Mouse (Mus musculus) embryonic facial prominence, embryonic 13.5 days (tissue): ENCODE measurements around the gene Wnt9a. TPM values are rescaled to one million over a fixed set of nuclear protein-coding genes. Genes with fewer than 3 reads are reported as not detected.
"Not testable (repeated sequence)": the region's sequence is repeated elsewhere in the genome, so short reads cannot be mapped to it uniquely, and the experiment has no call there.

Experiments
- ATAC-seq: fragments of 200-750 bp; cut with Nextera tagmentation; 2 replicates; pipeline ENCODE4 v1.8.0; 2017; ENCODE audit warnings: low read depth; ENCODE audit not compliant: insufficient number of reproducible peaks, insufficient read depth, low FRiP score, low TSS enrichment
- H3K27ac ChIP-seq: fragments of 300-500 bp; sonication (generic); 2 replicates; pipeline ENCODE4 v1.5.1; 2015; ENCODE audit warnings: moderate library complexity, mild to moderate bottlenecking, inconsistent platforms
- H3K27me3 ChIP-seq: fragments of 300-500 bp; sonication (generic); 2 replicates; pipeline ENCODE4 v1.6.1; 2015; ENCODE audit warnings: mild to moderate bottlenecking, inconsistent platforms
- H3K36me3 ChIP-seq: fragments of 300-500 bp; sonication (generic); 2 replicates; pipeline ENCODE4 v1.6.1; 2015; ENCODE audit warnings: mild to moderate bottlenecking, inconsistent platforms
- H3K4me1 ChIP-seq: fragments of 300-500 bp; sonication (generic); 2 replicates; pipeline ENCODE4 v1.6.1; 2015; ENCODE audit warnings: inconsistent platforms
- H3K4me2 ChIP-seq: fragments of 300-500 bp; sonication (generic); 2 replicates; pipeline ENCODE4 v1.6.1; 2015; ENCODE audit warnings: moderate library complexity, mild to moderate bottlenecking, inconsistent platforms
- H3K4me3 ChIP-seq: fragments of 300-500 bp; sonication (generic); 2 replicates; pipeline ENCODE4 v1.5.1; 2015; ENCODE audit warnings: mild to moderate bottlenecking, inconsistent platforms
- H3K9ac ChIP-seq: fragments of 300-500 bp; sonication (generic); 2 replicates; pipeline ENCODE4 v1.6.1; 2015; ENCODE audit warnings: mild to moderate bottlenecking, inconsistent platforms
- H3K9me3 ChIP-seq: fragments of 300-500 bp; sonication (generic); 2 replicates; pipeline ENCODE4 v1.6.1; 2016; ENCODE audit warnings: inconsistent platforms
- WGBS: fragments of 180-500 bp; shearing (Covaris S2); methylation state at CpG from one replicate; pipeline ENCODE4 v1.1.7; 2015; ENCODE audit warnings: mixed read lengths; 5-methylcytosine and 5-hydroxymethylcytosine counted together
- polyA plus RNA-seq: library from polyadenylated mRNA; unstranded; fragments of >200 nt; fragmentation: Nextera tagmentation; extraction: Ambion mirVana; gene quantifications from 2 replicates; pipeline ENCODE4 v1.2.1, GENCODE M21; 2015

Gene Wnt9a
- polyA plus RNA-seq, 1 experiment from 2014 or later, result 6.9 TPM

DNA sequence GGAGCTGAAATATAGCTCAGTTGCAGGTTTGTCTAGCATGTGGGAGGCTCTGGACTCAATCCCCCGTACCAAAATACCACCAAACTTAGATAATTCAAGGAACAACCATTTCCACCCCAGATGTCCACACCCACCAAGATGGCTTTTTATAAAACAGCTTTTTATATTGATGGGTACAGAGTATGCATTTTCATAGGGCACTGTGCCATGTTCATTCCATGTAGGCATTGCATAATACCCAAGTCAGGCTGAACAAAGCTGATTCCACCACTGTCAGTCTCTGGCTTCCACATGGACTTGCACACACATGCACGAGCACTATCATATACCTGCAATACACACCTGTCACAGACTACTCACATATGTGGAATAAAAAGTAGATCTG is 32.0 kb downstream of the Wnt9a start:
- Histone ChIP-seq H3K9me3 (no peaks in the 10 kb centered on the region), H3K36me3 (no peaks in the 10 kb centered on the region), H3K27me3 (no peaks in the 10 kb centered on the region), H3K4me1 (peaks cover 8% of the 10 kb centered on the region), H3K4me3 (no peak overlapping the region), H3K27ac (no peak overlapping the region), H3K9ac (no peak overlapping the region), H3K4me2 (no peak overlapping the region)
- WGBS, result 91% methylated on average over 2 of the region's 2 CpGs
- no peak for ATAC-seq

DNA sequence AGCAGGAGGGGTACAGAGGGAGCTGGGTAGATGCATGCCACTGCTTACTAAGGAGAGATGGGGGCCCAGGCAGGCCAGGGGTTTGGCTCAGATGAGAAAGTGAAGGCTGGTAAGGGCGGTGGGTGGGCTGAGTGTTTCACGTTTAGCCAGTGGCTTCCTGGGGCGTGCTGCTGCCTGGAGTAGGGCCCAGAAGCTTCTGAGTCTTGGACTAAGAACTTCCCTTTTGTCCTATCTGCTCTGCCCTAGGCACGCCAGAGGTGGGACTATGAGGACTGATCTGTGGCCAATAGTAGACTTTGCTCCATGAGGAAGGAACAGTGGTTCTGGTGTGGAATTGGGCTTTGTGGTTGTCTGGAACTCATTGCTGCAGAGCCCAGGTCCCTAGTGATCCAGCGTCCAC is 36.2 kb downstream of the Wnt9a start:
- Histone ChIP-seq H3K9ac (no peak overlapping the region), H3K4me2 (no peak overlapping the region), H3K4me1 (peaks cover 11% of the 10 kb centered on the region), H3K27me3 (no peaks in the 10 kb centered on the region), H3K36me3 (no peaks in the 10 kb centered on the region), H3K4me3 (no peak overlapping the region), H3K27ac (no peak overlapping the region), H3K9me3 (no peaks in the 10 kb centered on the region)
- ATAC-seq, result no peak
- 62% methylated on average over 5 of the region's 5 CpGs for WGBS

DNA sequence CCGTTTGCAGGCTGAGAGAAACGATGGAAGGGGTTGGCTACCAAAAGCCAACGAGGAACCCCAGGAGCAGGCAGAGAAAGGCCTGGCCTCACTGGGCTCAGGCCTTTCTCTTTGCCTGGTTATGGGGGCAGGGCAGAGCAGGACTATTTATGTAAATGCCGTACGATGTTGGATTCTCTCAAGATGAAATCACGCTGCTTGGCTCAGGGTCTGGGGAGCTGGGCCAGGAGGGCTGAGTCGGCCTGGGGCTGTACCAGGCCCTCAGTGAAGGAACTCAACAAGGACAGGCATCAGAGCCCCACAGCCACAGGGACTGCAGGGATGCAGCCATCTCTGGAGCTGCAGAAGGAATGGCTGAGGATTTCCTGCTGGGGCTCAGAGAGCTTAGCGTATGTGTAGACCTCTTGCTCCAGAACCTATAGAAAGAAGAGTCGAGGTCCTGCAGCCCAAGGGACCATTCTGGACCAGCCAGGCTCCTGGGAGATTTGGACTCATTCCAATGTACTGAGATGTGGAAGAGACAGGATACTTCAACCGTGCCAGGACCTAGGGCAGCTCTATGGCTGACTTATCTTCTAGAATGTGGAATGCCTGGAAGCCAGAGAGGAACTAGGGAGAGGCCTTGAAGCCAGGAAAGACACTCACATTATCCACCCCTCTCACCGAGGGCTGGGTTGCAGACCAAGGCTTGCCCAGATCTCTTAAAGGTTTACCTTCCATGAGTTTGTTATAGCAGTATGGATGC is 39.6 kb downstream of the Wnt9a start:
- WGBS, result 76% methylated on average over 11 of the region's 11 CpGs
- ATAC-seq, result no peak
- H3K4me2 ChIP-seq, result no peak overlapping the region

DNA sequence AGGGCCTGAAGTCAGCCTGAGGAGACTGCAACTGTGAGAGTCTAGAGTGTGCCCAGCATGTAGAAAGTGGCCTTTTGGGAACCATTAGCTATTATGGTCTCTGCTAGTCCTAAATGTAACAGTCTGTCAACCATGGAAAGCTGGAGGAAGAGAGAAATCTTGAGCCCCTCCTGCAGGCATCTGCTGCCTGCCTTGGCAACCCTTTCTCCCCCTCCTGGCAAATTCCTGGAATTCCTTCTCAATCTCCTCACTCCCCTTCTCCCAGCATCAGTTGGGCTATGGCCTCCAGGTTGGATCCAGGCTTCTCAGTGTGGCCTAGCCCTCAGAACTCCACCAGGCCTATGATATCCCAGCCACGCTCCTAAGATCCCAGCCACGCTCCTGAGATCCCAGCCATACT is 43.6 kb downstream of the Wnt9a start:
- no peak for ATAC-seq
- Histone ChIP-seq H3K27me3 (no peaks in the 10 kb centered on the region), H3K9ac (no peak overlapping the region), H3K9me3 (no peaks in the 10 kb centered on the region), H3K4me2 (no peak overlapping the region), H3K4me3 (no peak overlapping the region), H3K36me3 (no peaks in the 10 kb centered on the region), H3K27ac (peak overlapping the region; percentile 41), H3K4me1 (peaks cover 31% of the 10 kb centered on the region)
- WGBS, result 74% methylated on average over 2 of the region's 2 CpGs

More for the DNA sequence above, 39.6 kb downstream of the Wnt9a start:
- Histone ChIP-seq H3K9ac (no peak overlapping the region), H3K36me3 (no peaks in the 10 kb centered on the region), H3K27me3 (no peaks in the 10 kb centered on the region), H3K4me1 (peaks cover 27% of the 10 kb centered on the region), H3K4me3 (no peak overlapping the region), H3K9me3 (no peaks in the 10 kb centered on the region), H3K27ac (no peak overlapping the region; the same call in 1 of the 2 replicates)

DNA sequence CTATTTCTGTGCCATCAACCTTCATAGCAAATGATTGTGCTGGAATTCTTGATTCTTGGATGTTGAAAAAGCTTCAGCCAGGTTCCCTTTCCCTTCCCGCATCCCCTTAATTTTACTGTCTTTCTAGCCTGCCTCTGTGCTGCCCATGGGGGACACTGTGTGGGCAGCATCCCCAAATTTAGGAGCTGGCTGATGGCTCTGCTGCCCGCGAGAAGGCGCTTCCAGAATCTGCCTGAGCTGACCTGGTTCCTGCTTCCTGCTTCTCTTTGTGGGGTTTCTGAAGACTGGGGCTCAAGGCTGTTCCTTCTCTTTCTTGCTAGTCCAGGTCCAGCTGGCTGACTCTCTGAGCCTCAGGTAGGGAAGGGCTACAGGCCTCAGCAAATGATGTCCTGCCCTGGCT is 48.1 kb downstream of the Wnt9a start:
- Histone ChIP-seq H3K9ac (no peak overlapping the region), H3K4me3 (no peak overlapping the region), H3K27me3 (no peaks in the 10 kb centered on the region), H3K9me3 (no peaks in the 10 kb centered on the region), H3K4me1 (peaks cover 15% of the 10 kb centered on the region), H3K27ac (no peak overlapping the region), H3K4me2 (no peak overlapping the region), H3K36me3 (no peaks in the 10 kb centered on the region)
- no peak for ATAC-seq
- WGBS, result 86% methylated on average over 4 of the region's 4 CpGs

DNA sequence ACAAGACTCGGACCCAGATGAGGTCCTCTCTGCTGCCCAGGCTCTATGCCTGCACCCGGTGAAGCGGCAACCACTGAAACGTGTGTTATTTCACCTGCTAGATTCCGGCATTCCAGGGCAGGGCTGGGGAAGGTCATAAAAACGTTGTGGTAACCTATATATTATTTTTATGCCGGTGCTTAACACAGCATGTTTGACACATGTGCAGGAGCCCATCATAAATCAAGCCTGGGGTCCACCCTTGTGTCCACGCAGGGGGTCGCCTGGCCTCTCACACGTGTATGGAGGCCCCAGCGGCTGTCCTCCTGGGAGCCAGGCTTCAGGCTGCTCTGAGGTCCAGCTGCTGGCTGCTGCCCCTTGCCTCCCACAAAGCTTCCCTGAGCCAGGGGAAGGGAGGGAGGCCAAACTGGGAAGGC is 50.2 kb downstream of the Wnt9a start:
- WGBS, result 71% methylated on average over 11 of the region's 11 CpGs
- ATAC-seq, result no peak
- H3K36me3 ChIP-seq, result no peaks in the 10 kb centered on the region

DNA sequence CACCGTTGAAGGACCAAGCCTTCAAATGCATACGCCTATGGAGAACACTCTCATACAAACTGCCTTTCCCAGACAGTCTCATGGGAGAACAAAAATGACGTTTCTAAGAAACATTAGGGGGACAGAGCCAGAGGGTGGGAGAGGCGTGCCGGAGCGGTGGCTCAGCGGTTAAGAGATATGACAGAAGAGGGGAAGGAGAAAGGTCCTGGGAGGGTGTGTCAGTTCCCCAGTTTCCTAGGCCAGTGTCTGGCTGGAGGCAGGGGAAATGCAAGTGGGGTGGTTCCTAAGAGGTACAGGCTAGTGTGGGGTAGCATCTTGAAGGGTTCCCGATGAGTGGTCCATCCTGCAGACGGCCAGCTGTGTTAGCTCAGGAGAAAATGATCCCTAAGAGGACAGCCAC is 54.6 kb downstream of the Wnt9a start:
- H3K4me2 ChIP-seq, result no peak overlapping the region
- no peaks in the 10 kb centered on the region for H3K9me3 ChIP-seq
- H3K9ac ChIP-seq, result no peak overlapping the region
- H3K4me3 ChIP-seq, result no peak overlapping the region
- ATAC-seq, result no peak
- H3K27me3 ChIP-seq, result no peaks in the 10 kb centered on the region
- H3K36me3 ChIP-seq, result no peaks in the 10 kb centered on the region
- H3K4me1 ChIP-seq, result peaks cover 27% of the 10 kb centered on the region
- H3K27ac ChIP-seq, result no peak overlapping the region
- 80% methylated on average over 9 of the region's 9 CpGs for WGBS

More for the DNA sequence above, 50.2 kb downstream of the Wnt9a start:
- Histone ChIP-seq H3K27me3 (no peaks in the 10 kb centered on the region), H3K4me1 (peaks cover 4% of the 10 kb centered on the region; the same call in 1 of the 2 replicates), H3K27ac (no peak overlapping the region), H3K4me2 (no peak overlapping the region), H3K9me3 (no peaks in the 10 kb centered on the region), H3K9ac (no peak overlapping the region), H3K4me3 (no peak overlapping the region)

DNA sequence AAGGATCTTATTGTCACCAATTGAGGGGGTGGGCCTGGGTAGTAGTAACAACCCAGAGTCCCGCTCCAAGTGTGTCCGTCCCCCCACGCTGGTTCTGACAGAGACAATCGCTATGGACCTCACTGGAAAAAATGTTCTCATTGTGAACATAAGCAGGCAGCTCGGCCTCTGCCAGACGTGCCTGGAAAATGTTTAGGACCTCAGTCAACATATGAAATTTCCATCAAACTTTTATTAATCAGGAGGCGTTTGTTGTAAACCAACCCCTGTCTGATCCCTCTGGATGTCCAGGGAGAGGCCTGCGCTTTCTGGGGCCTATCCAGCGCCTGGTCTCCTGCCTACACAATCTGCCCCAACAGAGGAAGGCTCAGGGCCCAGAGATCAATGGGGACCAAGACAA is 57.3 kb downstream of the Wnt9a start:
- Histone ChIP-seq H3K4me2 (no peak overlapping the region), H3K27ac (peak overlapping the region; percentile 80), H3K27me3 (no peaks in the 10 kb centered on the region), H3K9ac (no peak overlapping the region), H3K9me3 (no peaks in the 10 kb centered on the region), H3K4me3 (no peak overlapping the region), H3K36me3 (no peaks in the 10 kb centered on the region), H3K4me1 (peaks cover 33% of the 10 kb centered on the region)
- 73% methylated on average over 9 of the region's 9 CpGs for WGBS
- ATAC-seq, result no peak

DNA sequence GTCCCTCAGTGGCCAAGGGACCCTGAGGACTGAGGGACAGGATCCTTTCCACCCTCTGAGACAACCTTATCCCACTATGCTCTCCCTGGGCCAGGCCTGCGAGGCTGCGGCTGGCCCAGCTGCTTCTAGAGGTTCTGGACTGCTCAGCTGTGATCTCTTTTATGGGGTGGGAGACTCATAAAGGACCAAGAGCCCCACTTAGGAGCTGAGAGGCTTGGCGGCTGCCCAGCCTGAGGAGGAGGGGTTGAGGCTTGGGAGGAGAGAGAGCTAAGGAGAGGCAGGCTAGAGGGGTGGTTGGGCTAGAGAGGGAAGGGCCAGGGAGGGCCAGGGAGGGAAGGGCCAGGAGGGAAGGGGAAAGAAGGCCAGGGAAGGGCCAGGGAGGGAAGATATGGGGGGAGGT is 57.7 kb downstream of the Wnt9a start:
- no peak for ATAC-seq
- H3K36me3 ChIP-seq, result no peaks in the 10 kb centered on the region
- 72% methylated on average over 3 of the region's 3 CpGs for WGBS
- H3K4me3 ChIP-seq, result no peak overlapping the region
- no peaks in the 10 kb centered on the region for H3K9me3 ChIP-seq
- H3K27me3 ChIP-seq, result no peaks in the 10 kb centered on the region
- no peak overlapping the region for H3K4me2 ChIP-seq
- H3K27ac ChIP-seq, result peak overlapping the region; percentile 80
- H3K4me1 ChIP-seq, result peaks cover 33% of the 10 kb centered on the region
- H3K9ac ChIP-seq, result no peak overlapping the region

DNA sequence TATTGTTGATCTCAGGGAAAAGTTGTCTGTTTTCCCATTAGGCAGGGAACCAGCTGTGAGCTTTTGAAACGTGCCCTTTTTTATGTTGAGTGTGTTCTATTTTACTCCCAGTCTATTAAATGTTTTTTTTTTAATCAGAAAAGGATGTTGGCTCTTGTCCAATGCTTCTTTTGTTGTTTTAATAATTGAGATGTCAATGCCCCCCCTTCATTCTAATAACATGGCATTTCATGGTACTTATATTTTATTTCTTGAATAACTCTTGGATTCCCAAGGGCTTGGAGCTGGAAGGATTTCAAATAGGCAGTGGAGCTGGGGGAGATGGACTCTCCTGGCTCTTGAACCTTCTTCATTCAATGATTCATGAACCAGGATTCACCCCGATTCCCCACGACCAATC is 59.3 kb downstream of the Wnt9a start:
- Histone ChIP-seq H3K27ac (peak overlapping the region; percentile 62), H3K9ac (no peak overlapping the region)

DNA sequence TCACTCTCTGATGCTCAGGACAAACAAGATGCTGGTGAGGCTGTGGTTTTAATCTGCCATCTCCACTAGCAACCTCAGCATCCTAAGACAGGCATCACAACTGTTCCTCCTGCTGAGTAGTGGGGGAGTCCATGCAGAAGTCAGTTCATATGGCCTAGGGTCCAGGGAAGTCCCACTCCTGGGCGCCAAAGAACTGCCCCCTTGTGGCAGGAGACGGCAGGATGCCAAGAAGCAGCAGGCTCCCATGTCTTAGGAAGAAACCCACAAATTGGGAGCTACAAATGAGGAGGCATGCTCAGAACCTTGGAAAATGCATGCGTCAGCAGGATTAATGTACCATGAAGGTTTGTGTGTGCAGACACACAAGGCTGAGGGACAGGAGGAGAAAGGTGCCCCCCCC is 59.9 kb downstream of the Wnt9a start:
- no peak overlapping the region for H3K9ac ChIP-seq
- no peak overlapping the region for H3K4me2 ChIP-seq
- H3K27ac ChIP-seq, result peak overlapping the region; percentile 62; the same call in 1 of the 2 replicates
- no peak overlapping the region for H3K4me3 ChIP-seq
- WGBS, result 24% methylated on average over 3 of the region's 3 CpGs
- no peak for ATAC-seq
- H3K9me3 ChIP-seq, result no peaks in the 10 kb centered on the region
- H3K36me3 ChIP-seq, result no peaks in the 10 kb centered on the region
- no peaks in the 10 kb centered on the region for H3K27me3 ChIP-seq
- peaks cover 42% of the 10 kb centered on the region for H3K4me1 ChIP-seq

More for the DNA sequence above, 59.3 kb downstream of the Wnt9a start:
- ATAC-seq, result no peak
- 49% methylated on average over 3 of the region's 3 CpGs for WGBS
- Histone ChIP-seq H3K4me2 (no peak overlapping the region), H3K36me3 (no peaks in the 10 kb centered on the region), H3K9me3 (no peaks in the 10 kb centered on the region), H3K27me3 (no peaks in the 10 kb centered on the region), H3K4me1 (peaks cover 37% of the 10 kb centered on the region), H3K4me3 (no peak overlapping the region)

DNA sequence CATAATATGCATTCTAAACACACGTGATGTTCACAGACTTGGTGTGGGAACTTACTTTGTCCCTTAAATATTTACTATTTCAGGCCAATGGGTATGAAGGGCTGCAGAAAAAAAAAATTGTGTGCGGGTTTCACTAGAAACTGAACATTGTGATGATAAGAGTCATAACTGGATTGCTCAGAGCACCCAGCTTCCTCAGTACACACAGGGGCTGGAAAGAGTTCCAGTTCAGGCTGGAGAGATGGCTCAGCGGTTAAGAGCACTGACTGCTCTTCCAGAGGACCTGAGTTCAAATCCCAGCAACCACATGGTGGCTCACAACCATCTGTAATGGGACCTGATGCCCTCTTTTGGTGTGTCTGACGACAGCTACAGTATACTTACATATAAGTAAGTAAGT is 61.2 kb downstream of the Wnt9a start:
- H3K9ac ChIP-seq, H3K4me3 ChIP-seq, ATAC-seq, H3K9me3 ChIP-seq, H3K4me2 ChIP-seq, H3K36me3 ChIP-seq, H3K27me3 ChIP-seq, H3K27ac ChIP-seq: not testable (repeated sequence)
- 85% methylated on average over 4 of the region's 4 CpGs for WGBS
- peaks cover 48% of the 10 kb centered on the region for H3K4me1 ChIP-seq
